Mouse (Mus musculus) kidney, embryonic 16.5 days (tissue): ENCODE measurements around the gene Abcf3. TPM values are rescaled to one million over a fixed set of nuclear protein-coding genes. Genes with fewer than 3 reads are reported as not detected.
A peak's percentile ranks its signal among the peaks of the same experiment; 100 is the strongest.

ENCODE experiments used
- ATAC-seq: fragments of 200-750 bp; cut with Nextera tagmentation; 2 replicates; pipeline ENCODE4 v1.8.0; 2017; ENCODE audit warnings: moderate TSS enrichment; ENCODE audit not compliant: low FRiP score, low TSS enrichment
- H3K27ac ChIP-seq: fragments of 300-500 bp; sonication (generic); 2 replicates; pipeline ENCODE4 v1.5.1; 2014; ENCODE audit warnings: low read length
- H3K27me3 ChIP-seq: fragments of 300-500 bp; sonication (generic); 2 replicates; pipeline ENCODE4 v1.6.1; 2014; ENCODE audit warnings: low read length, control low read depth, mixed read lengths; ENCODE audit not compliant: insufficient read depth
- H3K36me3 ChIP-seq: fragments of 300-500 bp; sonication (generic); 2 replicates; pipeline ENCODE4 v1.6.1; 2014; ENCODE audit warnings: low read length, control low read depth, mixed read lengths; ENCODE audit not compliant: insufficient read depth
- H3K4me1 ChIP-seq: fragments of 300-500 bp; sonication (generic); 2 replicates; pipeline ENCODE4 v1.6.1; 2014; ENCODE audit warnings: low read length, control low read depth, mixed read lengths; ENCODE audit not compliant: insufficient read depth
- H3K4me2 ChIP-seq: fragments of 300-500 bp; sonication (generic); replicated peaks from 2 replicates; pipeline ENCODE4 v1.6.1; 2014; ENCODE audit warnings: low read depth, low read length
- H3K4me3 ChIP-seq: fragments of 300-500 bp; sonication (generic); 2 replicates; pipeline ENCODE4 v1.5.1; 2014; ENCODE audit warnings: mild to moderate bottlenecking, low read length
- H3K9ac ChIP-seq: fragments of 300-500 bp; sonication (generic); replicated peaks from 2 replicates; pipeline ENCODE4 v1.6.1; 2014; ENCODE audit warnings: low read length
- H3K9me3 ChIP-seq: fragments of 300-500 bp; sonication (generic); 2 replicates; pipeline ENCODE4 v1.6.1; 2016; ENCODE audit warnings: low read length, control low read depth
- WGBS: fragments of 180-500 bp; shearing (Covaris S2); extraction: QIAGEN DNeasy Blood & Tissue Kit; methylation state at CpG from one replicate; pipeline ENCODE4 v1.1.7; 2014; 5-methylcytosine and 5-hydroxymethylcytosine counted together
- polyA plus RNA-seq: library from polyadenylated mRNA; unstranded; fragments of >200 nt; fragmentation: Nextera tagmentation; extraction: Ambion mirVana; gene quantifications from 2 replicates; pipeline ENCODE4 v1.2.1, GENCODE M21; 2015

Abcf3 gene
- polyA plus RNA-seq, 1 experiment from 2014 or later = 64.8 TPM

DNA sequence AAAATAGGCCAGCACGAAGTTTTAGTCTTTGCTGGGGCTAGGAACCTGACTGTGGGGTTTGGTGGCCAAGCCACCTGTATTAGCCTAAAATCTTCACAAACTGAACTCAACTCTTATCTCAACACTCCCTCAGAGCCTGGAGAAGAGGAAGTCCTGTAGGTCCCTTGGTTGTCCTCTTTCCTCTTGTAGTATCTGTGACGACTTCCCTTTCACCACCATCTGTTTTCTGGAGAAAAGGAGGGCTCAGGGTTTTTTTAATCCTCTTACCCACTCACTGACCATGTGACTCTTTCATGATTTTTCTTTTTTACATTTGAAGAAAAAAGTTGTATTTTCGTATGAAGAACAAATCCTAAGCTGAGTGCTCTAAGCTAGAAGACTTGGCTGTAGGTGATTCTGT is 8.7 kb upstream of the Abcf3 start:
- Histone ChIP-seq H3K9me3 (no peaks in the 10 kb centered on the region), H3K4me2 (no peak overlapping the region), H3K36me3 (peaks cover 58% of the 10 kb centered on the region), H3K9ac (no peak overlapping the region), H3K4me1 (peaks cover 25% of the 10 kb centered on the region), H3K27me3 (no peaks in the 10 kb centered on the region), H3K27ac (no peak overlapping the region), H3K4me3 (no peak overlapping the region)
- no peak for ATAC-seq
- WGBS = 82% methylated on average over 3 of the region's 3 CpGs

DNA sequence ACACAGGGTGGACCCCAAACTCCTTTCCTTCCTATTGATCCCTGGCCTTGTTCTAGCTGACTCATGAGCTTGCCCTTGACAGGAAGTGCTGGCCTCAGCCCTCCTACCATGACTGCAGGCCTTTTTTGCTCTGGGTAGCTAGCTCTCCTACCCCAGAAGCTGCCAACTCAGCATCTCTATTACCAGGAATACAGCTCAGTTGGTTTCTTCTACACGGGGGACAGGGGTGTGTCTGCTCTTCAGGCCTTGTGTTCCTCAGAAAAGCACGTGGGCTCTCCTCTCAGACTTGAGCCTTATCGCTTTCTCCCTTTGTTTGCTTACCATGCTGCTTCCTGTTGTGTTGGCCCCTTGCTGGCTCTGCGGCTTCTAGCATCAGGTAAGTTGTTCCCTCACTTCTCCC is 7.9 kb upstream of the Abcf3 start:
- H3K4me2 ChIP-seq = no peak overlapping the region
- no peak overlapping the region for H3K27ac ChIP-seq
- H3K4me1 ChIP-seq = peaks cover 25% of the 10 kb centered on the region
- no peak overlapping the region for H3K4me3 ChIP-seq
- no peak for ATAC-seq
- no peaks in the 10 kb centered on the region for H3K9me3 ChIP-seq
- H3K9ac ChIP-seq = no peak overlapping the region
- 87% methylated on average over 4 of the region's 4 CpGs for WGBS
- H3K27me3 ChIP-seq = no peaks in the 10 kb centered on the region
- peaks cover 65% of the 10 kb centered on the region for H3K36me3 ChIP-seq

DNA sequence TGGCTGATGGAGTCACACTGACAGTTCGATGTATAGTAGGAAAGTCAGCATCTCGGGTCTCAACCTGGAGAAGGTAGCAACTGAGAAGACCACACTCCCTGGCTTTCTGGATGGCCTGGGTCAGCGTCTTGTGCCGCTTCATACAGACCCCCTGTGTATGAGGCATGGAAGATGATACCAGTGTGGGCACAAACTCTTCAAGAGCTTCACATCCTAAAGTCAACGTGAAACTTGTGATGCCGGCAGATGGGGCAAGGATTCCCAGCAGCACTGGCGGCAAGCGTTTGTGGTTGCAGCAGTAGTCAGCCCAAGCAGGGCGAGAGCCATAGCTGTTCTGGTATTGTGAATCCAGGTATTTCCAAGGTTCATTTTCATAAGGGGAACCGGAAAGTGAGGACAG is 2.7 kb upstream of the Abcf3 start:
- Histone ChIP-seq H3K4me3 (no peak overlapping the region), H3K9ac (no peak overlapping the region), H3K27ac (no peak overlapping the region), H3K27me3 (no peaks in the 10 kb centered on the region), H3K4me2 (no peak overlapping the region), H3K9me3 (no peaks in the 10 kb centered on the region), H3K4me1 (peaks cover 12% of the 10 kb centered on the region), H3K36me3 (peaks cover 51% of the 10 kb centered on the region)
- 91% methylated on average over 10 of the region's 10 CpGs for WGBS
- ATAC-seq = no peak

DNA sequence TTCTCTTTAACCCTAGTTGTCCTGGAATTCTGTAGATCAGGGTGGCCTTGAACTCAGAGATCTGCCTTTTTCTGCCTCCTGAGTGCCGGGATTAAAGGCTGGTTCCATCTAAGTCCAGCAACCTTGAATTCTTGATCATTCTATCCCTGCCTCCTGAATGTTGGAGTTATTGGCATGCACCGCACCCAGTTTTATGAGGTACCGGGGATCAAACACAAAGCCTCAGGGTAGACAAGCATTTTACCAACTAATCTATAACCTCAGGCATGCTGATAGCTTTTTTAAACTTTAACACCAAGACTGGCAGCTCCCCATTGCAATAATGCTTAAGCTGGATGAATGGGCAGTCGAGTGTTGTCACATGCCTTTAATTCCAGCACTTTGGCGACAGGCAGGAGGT is 954 bp upstream of the Abcf3 start:
- Histone ChIP-seq H3K27ac (peak overlapping the region; percentile 85), H3K4me2 (peak overlapping the region; percentile 83), H3K9ac (peak overlapping the region; percentile 84), H3K4me3 (peak overlapping the region; percentile 91), H3K9me3 (no peaks in the 10 kb centered on the region), H3K4me1 (peaks cover 12% of the 10 kb centered on the region), H3K27me3 (no peaks in the 10 kb centered on the region), H3K36me3 (peaks cover 56% of the 10 kb centered on the region)
- WGBS = 45% methylated on average over 5 of the region's 5 CpGs
- no peak for ATAC-seq

DNA sequence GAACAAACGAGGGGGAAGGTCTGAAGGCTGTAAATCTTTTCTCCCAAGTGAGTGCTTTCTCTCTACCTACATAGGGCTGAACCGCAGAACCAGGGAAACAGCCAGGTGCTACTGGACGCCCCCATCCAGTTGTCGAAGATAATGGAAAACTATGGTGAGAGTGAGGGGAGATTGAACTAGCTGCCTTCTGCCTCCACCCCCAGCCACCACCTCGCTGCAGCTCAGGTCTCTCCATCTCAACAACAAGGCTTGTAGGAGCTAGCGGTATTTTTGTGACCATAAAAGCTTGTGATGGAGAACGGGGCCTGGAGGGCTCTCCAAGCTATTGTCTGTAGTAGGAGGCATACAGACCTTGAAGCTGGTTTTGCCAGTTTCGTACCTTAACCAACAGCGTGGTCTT is 784 bp downstream of the Abcf3 start:
- ATAC-seq = no peak
- WGBS = 40% methylated on average over 9 of the region's 9 CpGs
- Histone ChIP-seq H3K4me2 (peak overlapping the region; percentile 80), H3K9ac (peak overlapping the region; percentile 77), H3K36me3 (peaks cover 57% of the 10 kb centered on the region), H3K9me3 (no peaks in the 10 kb centered on the region), H3K27me3 (no peaks in the 10 kb centered on the region), H3K27ac (no peak overlapping the region), H3K4me1 (peaks cover 12% of the 10 kb centered on the region), H3K4me3 (peak overlapping the region; percentile 91)

DNA sequence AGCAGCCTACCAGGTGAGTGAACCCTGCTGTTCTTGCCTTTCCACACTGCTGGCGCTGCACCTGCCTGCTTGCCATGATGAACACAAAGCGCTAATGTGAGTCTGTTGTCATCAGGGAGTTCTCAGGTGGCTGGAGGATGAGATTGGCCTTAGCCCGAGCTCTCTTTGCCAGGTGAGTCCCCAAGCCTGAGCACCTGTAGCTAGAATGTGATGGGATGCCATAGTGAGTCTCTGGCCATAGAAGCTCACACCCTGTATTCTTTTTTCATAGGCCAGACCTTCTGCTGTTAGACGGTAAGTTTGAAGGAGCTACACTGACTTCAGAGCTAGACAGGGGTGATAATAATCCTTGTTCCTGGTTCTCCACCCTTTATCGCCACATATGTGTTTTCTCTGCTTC is 3.3 kb downstream of the Abcf3 start:
- Histone ChIP-seq H3K27me3 (no peaks in the 10 kb centered on the region), H3K4me2 (no peak overlapping the region), H3K9me3 (no peaks in the 10 kb centered on the region), H3K9ac (no peak overlapping the region), H3K36me3 (peaks cover 51% of the 10 kb centered on the region), H3K27ac (no peak overlapping the region), H3K4me1 (peaks cover 12% of the 10 kb centered on the region), H3K4me3 (no peak overlapping the region)
- ATAC-seq = no peak
- WGBS = 95% methylated on average over 5 of the region's 5 CpGs

DNA sequence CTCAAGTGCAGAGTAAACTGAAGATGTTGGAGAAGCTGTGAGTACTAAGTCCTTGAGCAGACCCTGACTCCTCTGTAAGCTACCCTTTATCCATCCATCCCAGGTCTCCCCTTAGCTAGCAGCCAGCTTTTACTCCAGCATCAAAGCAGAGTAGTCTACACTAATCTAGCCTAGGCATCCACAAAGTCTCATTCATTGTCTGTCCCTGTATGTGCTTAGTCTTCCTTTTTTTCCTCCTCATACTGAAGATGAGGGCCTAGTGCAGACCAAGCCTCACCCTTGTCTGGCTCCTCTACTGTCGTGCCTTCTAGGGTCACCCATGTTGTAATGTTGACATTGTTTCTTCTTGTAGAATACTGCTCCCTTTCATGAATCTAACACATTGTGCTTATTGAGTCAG is 4.2 kb downstream of the Abcf3 start:
- ATAC-seq = no peak

DNA sequence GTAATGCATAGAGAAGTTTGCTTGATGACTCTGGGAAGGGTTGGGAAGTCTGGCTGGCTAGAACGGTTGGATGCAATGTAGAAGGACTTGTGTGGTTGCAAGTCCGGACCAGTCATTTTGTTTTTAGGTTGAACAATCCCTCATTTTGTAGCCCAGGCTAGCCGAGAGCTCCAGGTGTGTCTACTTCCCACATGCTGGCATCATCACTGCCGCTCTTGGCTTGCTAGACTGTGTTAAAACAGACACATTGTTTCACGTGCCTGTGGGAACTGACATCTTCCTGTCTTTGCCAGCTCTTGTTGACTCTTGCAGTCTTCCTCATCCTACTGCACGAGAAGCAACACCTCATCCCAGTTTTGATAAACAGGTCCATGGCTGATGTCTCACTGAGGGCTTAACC is 6.6 kb downstream of the Abcf3 start:
- Histone ChIP-seq H3K4me2 (no peak overlapping the region), H3K36me3 (peaks cover 74% of the 10 kb centered on the region), H3K9me3 (no peaks in the 10 kb centered on the region), H3K9ac (no peak overlapping the region), H3K4me1 (no peaks in the 10 kb centered on the region), H3K27ac (no peak overlapping the region), H3K27me3 (no peaks in the 10 kb centered on the region), H3K4me3 (no peak overlapping the region)
- ATAC-seq = no peak
- WGBS = 90% methylated on average over 6 of the region's 6 CpGs

More for the DNA sequence above, 4.2 kb downstream of the Abcf3 start:
- no peaks in the 10 kb centered on the region for H3K9me3 ChIP-seq
- H3K27ac ChIP-seq = no peak overlapping the region
- no peak overlapping the region for H3K4me2 ChIP-seq
- H3K4me1 ChIP-seq = peaks cover 10% of the 10 kb centered on the region
- whole genome bisulfite sequencing = 93% methylated on average over 1 of the region's 1 CpGs
- H3K4me3 ChIP-seq = no peak overlapping the region
- peaks cover 55% of the 10 kb centered on the region for H3K36me3 ChIP-seq
- H3K27me3 ChIP-seq = no peaks in the 10 kb centered on the region
- no peak overlapping the region for H3K9ac ChIP-seq

DNA sequence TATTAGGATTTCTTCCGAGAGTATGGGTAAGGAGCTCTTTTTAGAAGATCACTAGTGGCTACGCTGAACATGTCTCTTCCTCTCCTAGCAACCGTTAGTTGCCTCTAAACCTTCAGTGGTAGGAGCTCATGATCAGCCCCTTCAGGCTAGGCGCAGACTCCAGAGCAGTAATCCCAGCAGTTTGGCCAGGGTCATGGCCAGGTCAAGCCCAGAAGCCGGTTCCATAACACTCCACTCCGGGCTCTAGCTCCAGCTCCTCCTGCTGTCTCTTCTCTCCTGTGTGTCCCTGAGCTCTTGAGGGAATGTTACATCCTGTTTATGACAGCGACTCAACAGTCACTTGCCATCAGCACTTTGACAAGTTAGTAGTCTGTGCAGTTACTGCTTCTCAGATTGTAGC is 9.0 kb downstream of the Abcf3 start:
- ATAC-seq = no peak
- H3K27me3 ChIP-seq = no peaks in the 10 kb centered on the region
- no peak overlapping the region for H3K4me2 ChIP-seq
- no peak overlapping the region for H3K4me3 ChIP-seq
- no peaks in the 10 kb centered on the region for H3K4me1 ChIP-seq
- H3K9ac ChIP-seq = no peak overlapping the region
- 56% methylated on average over 7 of the region's 7 CpGs for WGBS
- peaks cover 76% of the 10 kb centered on the region for H3K36me3 ChIP-seq
- H3K9me3 ChIP-seq = no peaks in the 10 kb centered on the region
- no peak overlapping the region for H3K27ac ChIP-seq

DNA sequence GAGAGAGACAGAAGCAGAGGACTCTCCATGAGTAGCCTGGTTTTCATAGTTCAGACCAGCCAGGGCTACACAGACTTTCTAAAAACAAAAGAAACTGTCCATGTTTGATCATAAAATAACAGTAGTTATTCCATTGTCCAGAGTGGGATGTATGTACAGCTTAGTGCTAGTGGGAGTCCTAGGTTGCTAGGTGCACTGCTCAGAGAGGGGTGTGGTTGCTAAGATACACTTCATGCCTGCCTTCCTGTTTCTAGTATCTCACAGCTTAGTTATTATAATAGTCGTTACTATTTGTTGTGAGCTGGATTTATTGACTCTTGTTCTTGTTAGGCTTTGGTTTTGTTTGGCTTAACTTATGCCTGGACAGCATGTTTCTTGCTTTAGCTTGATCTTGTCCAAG is 16.7 kb downstream of the Abcf3 start:
- no peak overlapping the region for H3K4me2 ChIP-seq
- no peaks in the 10 kb centered on the region for H3K4me1 ChIP-seq
- WGBS = 65% methylated on average over 1 of the region's 1 CpGs
- H3K9ac ChIP-seq = no peak overlapping the region
- H3K4me3 ChIP-seq = no peak overlapping the region
- ATAC-seq = no peak
- no peak overlapping the region for H3K27ac ChIP-seq
- no peaks in the 10 kb centered on the region for H3K9me3 ChIP-seq
- peaks cover 31% of the 10 kb centered on the region for H3K36me3 ChIP-seq
- no peaks in the 10 kb centered on the region for H3K27me3 ChIP-seq
